Mouse (Mus musculus) forebrain, embryonic 11.5 days (tissue): ENCODE measurements around the gene Drc7. TPM values are rescaled to one million over a fixed set of nuclear protein-coding genes. Genes with fewer than 3 reads are reported as not detected.

ENCODE experiments used
- ATAC-seq: fragments of 200-750 bp; cut with Nextera tagmentation; replicated peaks from 2 replicates; pipeline ENCODE4 v1.8.0; 2017; ENCODE audit warnings: moderate TSS enrichment; ENCODE audit not compliant: low FRiP score
- DNase-seq: peaks from one replicate; pipeline ENCODE4 v3.0.0-alpha.2; 2017; ENCODE audit warnings: low spot score
- H3K27ac ChIP-seq: fragments of 300-500 bp; sonication (generic); 2 replicates; pipeline ENCODE4 v1.5.1; 2014; ENCODE audit warnings: low read depth, low read length
- H3K27me3 ChIP-seq: fragments of 300-500 bp; sonication (generic); 2 replicates; pipeline ENCODE4 v1.6.1; 2014; ENCODE audit warnings: mild to moderate bottlenecking, low read length, mixed read lengths; ENCODE audit not compliant: control insufficient read depth, insufficient read depth
- H3K36me3 ChIP-seq: fragments of 300-500 bp; sonication (generic); 2 replicates; pipeline ENCODE4 v1.6.1; 2014; ENCODE audit warnings: mild to moderate bottlenecking, low read length, moderate library complexity, mixed read lengths; ENCODE audit not compliant: control insufficient read depth, insufficient read depth
- H3K4me1 ChIP-seq: fragments of 300-500 bp; sonication (generic); replicated peaks from 2 replicates; pipeline ENCODE4 v1.6.1; 2014; ENCODE audit warnings: low read length, mixed read lengths; ENCODE audit not compliant: control insufficient read depth, insufficient read depth
- H3K4me2 ChIP-seq: fragments of 300-500 bp; sonication (generic); 2 replicates; pipeline ENCODE4 v1.6.1; 2014; ENCODE audit warnings: low read depth, mild to moderate bottlenecking, low read length, moderate library complexity, mixed read lengths; ENCODE audit not compliant: severe bottlenecking
- H3K4me3 ChIP-seq: fragments of 300-500 bp; sonication (generic); 2 replicates; pipeline ENCODE4 v1.5.1; 2014; ENCODE audit warnings: low read depth, low read length
- H3K9ac ChIP-seq: fragments of 300-500 bp; sonication (generic); 2 replicates; pipeline ENCODE4 v1.6.1; 2014; ENCODE audit warnings: low read length
- H3K9me3 ChIP-seq: fragments of 300-500 bp; sonication (generic); 2 replicates; pipeline ENCODE4 v1.6.1; 2016; ENCODE audit warnings: low read length, mixed read lengths; ENCODE audit not compliant: control insufficient read depth
- WGBS: fragments of 180-500 bp; shearing (Covaris S2); extraction: QIAGEN DNeasy Blood & Tissue Kit; methylation state at CpG from one replicate; pipeline ENCODE4 v1.1.7; 2014; 5-methylcytosine and 5-hydroxymethylcytosine counted together
- polyA plus RNA-seq: library from polyadenylated mRNA; unstranded; fragments of >200 nt; fragmentation: Nextera tagmentation; extraction: Ambion mirVana; gene quantifications from 2 replicates; pipeline ENCODE4 v1.2.1, GENCODE M21; 2014

Gene Drc7
- polyA plus RNA-seq, 1 experiment from 2014 or later, result 0.12 TPM

GRCm38 (mm10) chr8:95126497-95126896, 71.6 kb downstream of the Drc7 start:
- ATAC-seq (no peak), DNase-seq (no peak)
- Histone ChIP-seq H3K36me3 (no peaks in the 10 kb centered on the region), H3K9ac (no peak overlapping the region), H3K9me3 (no peaks in the 10 kb centered on the region), H3K27me3 (no peaks in the 10 kb centered on the region), H3K27ac (no peak overlapping the region), H3K4me2 (no peak overlapping the region), H3K4me1 (no peaks in the 10 kb centered on the region), H3K4me3 (no peak overlapping the region)
- 86% methylated on average over 11 of the region's 11 CpGs for WGBS

GRCm38 (mm10) chr8:95127658-95128057, 72.8 kb downstream of the Drc7 start:
- H3K4me3 ChIP-seq, result no peak overlapping the region
- no peak overlapping the region for H3K27ac ChIP-seq
- no peaks in the 10 kb centered on the region for H3K4me1 ChIP-seq
- no peak overlapping the region for H3K4me2 ChIP-seq
- H3K27me3 ChIP-seq, result no peaks in the 10 kb centered on the region
- no peaks in the 10 kb centered on the region for H3K36me3 ChIP-seq
- no peak for ATAC-seq
- DNase-seq, result no peak
- H3K9ac ChIP-seq, result no peak overlapping the region
- WGBS, result 80% methylated on average over 9 of the region's 9 CpGs
- no peaks in the 10 kb centered on the region for H3K9me3 ChIP-seq

Other genes with a start within 250 kb of the Drc7 start
- gene Ccl17, start 244.7 kb upstream of the Drc7 start, polyA plus RNA-seq, result not detected in 2 replicates
- gene Coq9, start 216.8 kb upstream of the Drc7 start, polyA plus RNA-seq, result 53.7 and 60.5 TPM in 2 replicates
- 144 and 152 TPM in 2 replicates for gene Ciapin1, start 216.7 kb upstream of the Drc7 start, polyA plus RNA-seq
- 156 and 173 TPM in 2 replicates for gene Polr2c, start 197.7 kb upstream of the Drc7 start, polyA plus RNA-seq
- 19.1 and 19.9 TPM in 2 replicates for gene Dok4, start 178.8 kb upstream of the Drc7 start, polyA plus RNA-seq
- gene Ccdc102a, start 137.0 kb upstream of the Drc7 start, polyA plus RNA-seq, result 18.8 and 19.5 TPM in 2 replicates
- gene Adgrg5, start 131.4 kb upstream of the Drc7 start, polyA plus RNA-seq, result 0.12 and 0.20 TPM in 2 replicates
- 177 and 184 TPM in 2 replicates for gene Adgrg1, start 80.4 kb upstream of the Drc7 start, polyA plus RNA-seq
- 2.9 and 3.2 TPM in 2 replicates for gene Adgrg3, start 37.4 kb upstream of the Drc7 start, polyA plus RNA-seq
- 37.3 and 37.5 TPM in 2 replicates for gene Katnb1, start 26.1 kb downstream of the Drc7 start, polyA plus RNA-seq
- 5.5 and 5.9 TPM in 2 replicates for gene Kifc3, start 147.7 kb downstream of the Drc7 start, polyA plus RNA-seq